Mouse (Mus musculus) lung, adult 2 months (tissue): ENCODE measurements around the gene Serpinb11.

Source experiments
- CTCF ChIP-seq: fragments of 200-500 bp; IDR thresholded peaks from 2 replicates; pipeline ENCODE4 v1.5.1; 2011; ENCODE audit warnings: mild to moderate bottlenecking, low read length, control low read depth; ENCODE audit not compliant: insufficient read depth
- POLR2A ChIP-seq: fragments of 200-500 bp; IDR thresholded peaks from 2 replicates; pipeline ENCODE4 v1.6.1; 2011; ENCODE audit warnings: low read depth, mild to moderate bottlenecking, control low read depth, low read length, borderline replicate concordance; ENCODE audit errors: extremely low read depth

DNA sequence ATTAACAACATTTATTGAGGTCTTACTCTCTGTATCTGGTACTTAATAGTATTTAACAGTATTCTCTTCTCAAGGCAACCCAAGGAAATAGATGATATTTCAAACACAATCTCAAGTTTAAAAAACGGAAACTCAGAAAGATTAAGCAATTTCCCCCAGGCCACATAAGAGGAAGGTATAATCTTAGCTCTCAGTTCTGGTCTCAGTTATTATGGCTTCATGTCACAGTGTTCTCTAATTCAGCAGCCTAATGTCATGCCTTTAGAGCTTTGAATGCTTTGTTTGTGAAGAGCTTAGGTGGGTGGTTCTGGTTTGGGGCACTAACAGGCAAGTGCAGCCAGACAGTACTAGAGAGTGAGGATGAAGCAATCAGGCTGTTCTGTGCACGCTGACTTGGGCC, 28.8 kb downstream of the Serpinb11 start:
- no peak for TF ChIP-seq CTCF
- no peak for TF ChIP-seq POLR2A
